Mouse (Mus musculus) heart, postnatal 10 days (tissue): ENCODE data around the gene Iqca. TPM values are rescaled to one million over a fixed set of nuclear protein-coding genes. Genes with fewer than 3 reads are reported as not detected.

Source experiments
- DNase-seq, 2 experiments: peaks; one replicate each; pipeline ENCODE4 v3.0.0; 2021
- intact Hi-C: fragments of 180-260 bp; cut with DNase I; formaldehyde crosslinking; loops from one replicate; pipeline ENCODE4 v1.15.1; 2025
- total RNA-seq, 2 experiments: library from RNA; stranded (reverse); gene quantifications; 2 replicates each; pipeline ENCODE4 v1.2.3; 2021

Iqca gene
- total RNA-seq, 2 experiments from 2014 or later, result not detected

GRCm38 (mm10) chr1:90153787-90154186 lies 586 bp upstream of the Iqca start:
- intact Hi-C loops, result loop anchor here (5.0 kb wide), 1 partner anchor 434 kb away; no protein-coding TSS in a partner anchor
- DNase-seq, result no peak

- DNase-seq, result no peak
- intact Hi-C loops, result no loop called here
Observed at GRCm38 (mm10) chr1:90139729-90140128, 13.5 kb downstream of the Iqca start.

GRCm38 (mm10) chr1:90132402-90132801 lies 20.8 kb downstream of the Iqca start:
- intact Hi-C loops, result no loop called here
- no peak for DNase-seq

GRCm38 (mm10) chr1:90131982-90132381 lies 21.2 kb downstream of the Iqca start:
- DNase-seq, result no peak
- intact Hi-C loops, result no loop called here

GRCm38 (mm10) chr1:90124561-90124960 lies 28.6 kb downstream of the Iqca start:
- intact Hi-C loops, result no loop called here
- no peak for DNase-seq

- no peak for DNase-seq
- intact Hi-C loops, result no loop called here
Observed at GRCm38 (mm10) chr1:90120706-90121105, 32.5 kb downstream of the Iqca start.

- no peak for DNase-seq
- intact Hi-C loops, result no loop called here
Observed at GRCm38 (mm10) chr1:90119214-90119613, 34.0 kb downstream of the Iqca start.

GRCm38 (mm10) chr1:90117207-90117606 lies 36.0 kb downstream of the Iqca start:
- intact Hi-C loops, result no loop called here
- no peak for DNase-seq

GRCm38 (mm10) chr1:90114586-90114985 lies 38.6 kb downstream of the Iqca start:
- intact Hi-C loops, result no loop called here
- DNase-seq, result no peak

GRCm38 (mm10) chr1:90113655-90114244 lies 39.5 kb downstream of the Iqca start:
- no peak for DNase-seq
- intact Hi-C loops, result no loop called here

GRCm38 (mm10) chr1:90112669-90113068 lies 40.5 kb downstream of the Iqca start:
- DNase-seq, result no peak
- intact Hi-C loops, result no loop called here

- peak; percentile 55 for DNase-seq
- intact Hi-C loops, result no loop called here
Observed at GRCm38 (mm10) chr1:90111198-90111839, 41.9 kb downstream of the Iqca start.

- intact Hi-C loops, result no loop called here
- DNase-seq, result no peak
Observed at GRCm38 (mm10) chr1:90103896-90104487, 49.2 kb downstream of the Iqca start.

GRCm38 (mm10) chr1:90100360-90101232 lies 52.6 kb downstream of the Iqca start:
- intact Hi-C loops, result no loop called here
- DNase-seq, result peak; percentile 20 to 24

- intact Hi-C loops, result no loop called here
- DNase-seq, result no peak
Observed at GRCm38 (mm10) chr1:90092816-90093493, 60.2 kb downstream of the Iqca start.

- intact Hi-C loops, result no loop called here
Observed at GRCm38 (mm10) chr1:90088192-90088990, 64.8 kb downstream of the Iqca start.

GRCm38 (mm10) chr1:90086461-90086860 lies 66.7 kb downstream of the Iqca start:
- no peak for DNase-seq
- intact Hi-C loops, result no loop called here

More at GRCm38 (mm10) chr1:90088192-90088990, 64.8 kb downstream of the Iqca start:
- DNase-seq, result no peak

GRCm38 (mm10) chr1:90085526-90086157 lies 67.6 kb downstream of the Iqca start:
- no peak for DNase-seq
- intact Hi-C loops, result no loop called here

- intact Hi-C loops, result no loop called here
- DNase-seq, result no peak
Observed at GRCm38 (mm10) chr1:90076291-90076690, 76.9 kb downstream of the Iqca start.
